In genomic region chr14:99099267-99099966, GRCm38 (mm10) we compare ENCODE assay signal across 8 mouse cellular contexts. TPM values are rescaled to one million over a fixed set of nuclear protein-coding genes. Genes with fewer than 3 reads are reported as not detected.
DNase-seq lines count a peak whose midpoint lies in the region; ATAC-seq lines count a peak whose summit lies in the region.

Pibf1 (plus strand) TSS chr14:99099424.
Dis3 (minus strand) TSS chr14:99099770.

- H3K4me1 ChIP-seq in hindbrain, embryonic 14.5 days (replicated peaks; ENCODE audit: control insufficient read depth, insufficient read depth, low read length) = peaks cover 13% of the 10 kb centered on the region

- WGBS in hindbrain, embryonic 14.5 days = 0% methylated on average over 72 of the region's 73 CpGs

- H3K27ac ChIP-seq in hindbrain, embryonic 14.5 days = peak within 1 kb of the TSS; percentile 85

- DNase-seq in R1 (ENCODE audit: low read depth, low spot score) = peak; percentile 99
- peak; percentile 99 for DNase-seq in cerebellum, postnatal 25 days
- DNase-seq in frontal cortex, postnatal 25 days (ENCODE audit: low spot score in 2 of 2) = peak; percentile 98 to 99
- peak; percentile 99 for DNase-seq in hindbrain, embryonic 14.5 days (ENCODE audit: low spot score)
- peak; percentile 99 for DNase-seq in layer of hippocampus, postnatal 36 days
- DNase-seq in lung, postnatal 36 days = peak; percentile 99
- peak; percentile 99 for DNase-seq in retina, postnatal 1 day
- DNase-seq in urinary bladder, adult 18-20 months (ENCODE audit: low spot score in 2 of 2) = peak; percentile 98 to 99

- peaks cover 61% of the 10 kb centered on the region for H3K36me3 ChIP-seq in hindbrain, embryonic 14.5 days (replicated peaks; ENCODE audit: control insufficient read depth, insufficient read depth)

- no peaks in the 10 kb centered on the region for H3K9me3 ChIP-seq in hindbrain, embryonic 14.5 days (ENCODE audit: control insufficient read depth, low read length)

- no peaks in the 10 kb centered on the region for H3K27me3 ChIP-seq in hindbrain, embryonic 14.5 days (ENCODE audit: control insufficient read depth, insufficient read depth, low read length)

- H3K4me3 ChIP-seq in hindbrain, embryonic 14.5 days (replicated peaks; ENCODE audit: low read length) = peak within 1 kb of the TSS; percentile 74

- peak within 1 kb of the TSS; percentile 80 for H3K4me2 ChIP-seq in hindbrain, embryonic 14.5 days (replicated peaks)

- ATAC-seq in hindbrain, embryonic 14.5 days (ENCODE audit: low FRiP score) = peak; percentile 100

- peak within 1 kb of the TSS; percentile 88 for H3K9ac ChIP-seq in hindbrain, embryonic 14.5 days

RNA-seq across cellular contexts. Expression of gene Pibf1, which starts in this region (rescaled TPM):
- 18.5 and 19.3 TPM in 2 replicates for polyA plus RNA-seq in hindbrain, embryonic 14.5 days (2014; fragmentation: Nextera tagmentation; extraction: Ambion mirVana)
- 10 to 100 TPM; 14.3 to 16.2 TPM for total RNA-seq in layer of hippocampus, postnatal 36 days (2021)

RNA-seq across cellular contexts. Expression of gene Dis3, which starts in this region (rescaled TPM):
- 28.8 and 30.9 TPM in 2 replicates for polyA plus RNA-seq in hindbrain, embryonic 14.5 days (2014; fragmentation: Nextera tagmentation; extraction: Ambion mirVana)
- total RNA-seq in layer of hippocampus, postnatal 36 days (2021) = 10 to 100 TPM; 18.6 to 20.4 TPM

Comparison
In these comparisons a context has a peak if more than half of its experiments do, and no peak if none do; other contexts are left out.
1. Peak in every context shown above with its lines: DNase-seq, ATAC-seq, H3K4me3 ChIP-seq and H3K27ac ChIP-seq.